Mouse (Mus musculus) left cerebral cortex, adult 2 months (tissue): Measurements from ENCODE around the gene Tbc1d22a. TPM values are rescaled to one million over a fixed set of nuclear protein-coding genes. Genes with fewer than 3 reads are reported as not detected.

Source experiments
- DNase-seq, 2 experiments: peaks; one replicate each; pipeline ENCODE4 v3.0.0; 2021 to 2022; ENCODE audit warnings: low spot score in 2 of 2, mixed read lengths in 1 of 2; ENCODE audit errors: extremely low spot score in 1 of 2
- H3K27ac ChIP-seq: fragments of 200-600 bp; 2 replicates; pipeline ENCODE4 v1.8.1; 2022
- H3K4me3 ChIP-seq: fragments of 200-600 bp; 2 replicates; pipeline ENCODE4 v1.8.1; 2022
- CTCF ChIP-seq: fragments of 200-600 bp; IDR thresholded peaks from 2 replicates; pipeline ENCODE4 v1.8.1; 2022; ENCODE audit warnings: antibody characterized with exemption, mild to moderate bottlenecking, moderate library complexity
- intact Hi-C: fragments of 180-260 bp; cut with DNase I; formaldehyde crosslinking; loops from one replicate; pipeline ENCODE4 v1.15.1; 2025
- long read RNA-seq, 2 experiments: library from polyadenylated mRNA; stranded (forward); transcript quantifications; one replicate each; pipeline ENCODE4 v2.0.0; 2021; ENCODE audit warnings: borderline mapping rate in 2 of 2
- total RNA-seq, 2 experiments: library from RNA; stranded (reverse); gene quantifications; 2 replicates each; pipeline ENCODE4 v1.2.3; 2021

Tbc1d22a gene
- total RNA-seq = 10 to 100 TPM; 32.8 to 34.3 TPM
- long read RNA-seq, experiment 1, transcript Tbc1d22a-201 (13 exons, 3,229 nt) = major isoform, 42 of 55 reads
- long read RNA-seq, experiment 1, partial matches to known transcripts = 3 of 55 reads
- long read RNA-seq, experiment 1, other reads (novel, unspliced or antisense) = 10 of 55 reads
- long read RNA-seq, experiment 2, transcript Tbc1d22a-201 (13 exons, 3,229 nt) = major isoform, 69 of 83 reads
- long read RNA-seq, experiment 2, partial matches to known transcripts = 5 of 83 reads
- long read RNA-seq, experiment 2, other reads (novel, unspliced or antisense) = 9 of 83 reads

DNA sequence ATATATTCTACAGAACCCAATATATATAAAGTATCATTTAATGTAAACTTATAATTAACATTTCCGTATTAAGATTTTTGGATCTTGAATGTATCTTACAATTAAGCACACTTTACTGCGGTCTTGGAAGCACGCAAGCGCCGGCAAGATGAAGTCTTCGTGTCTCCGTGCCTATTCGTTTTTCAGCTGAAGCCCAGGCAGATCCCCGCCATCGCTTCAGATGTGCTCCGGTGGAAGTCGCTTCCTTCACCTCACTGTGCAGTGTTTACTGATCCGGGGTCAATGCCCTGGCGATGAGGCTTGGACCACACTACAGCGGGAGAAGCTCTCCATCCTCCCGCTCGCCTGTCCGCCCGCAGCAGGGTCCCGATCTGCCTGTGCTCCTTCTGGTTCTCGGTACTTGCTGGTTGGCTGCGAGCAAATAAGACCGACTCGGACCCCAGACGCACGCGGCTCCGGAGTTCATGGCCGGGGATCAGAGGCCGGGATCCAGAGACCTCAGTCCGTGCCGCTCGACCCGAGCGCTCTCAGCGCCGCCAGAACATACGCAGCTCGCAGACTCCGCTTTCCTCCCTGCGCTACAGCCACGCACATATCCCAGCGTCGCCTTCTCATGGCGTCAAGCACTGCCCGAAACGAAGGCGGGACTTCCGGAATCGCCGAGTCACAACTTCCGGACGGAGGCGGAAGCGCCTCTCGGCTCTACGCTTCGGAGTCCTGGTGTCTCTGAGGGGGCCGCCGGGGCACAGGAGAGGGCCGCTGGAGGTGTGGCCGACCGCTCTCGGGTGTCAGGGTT, at the start of gene Tbc1d22a:
Gene Tbc1d22a (plus strand): TSS at position 707 of the 796 bp plus-strand sequence.
- DNase-seq = peak; percentile 92 to 94
- no peak for TF ChIP-seq CTCF

DNA sequence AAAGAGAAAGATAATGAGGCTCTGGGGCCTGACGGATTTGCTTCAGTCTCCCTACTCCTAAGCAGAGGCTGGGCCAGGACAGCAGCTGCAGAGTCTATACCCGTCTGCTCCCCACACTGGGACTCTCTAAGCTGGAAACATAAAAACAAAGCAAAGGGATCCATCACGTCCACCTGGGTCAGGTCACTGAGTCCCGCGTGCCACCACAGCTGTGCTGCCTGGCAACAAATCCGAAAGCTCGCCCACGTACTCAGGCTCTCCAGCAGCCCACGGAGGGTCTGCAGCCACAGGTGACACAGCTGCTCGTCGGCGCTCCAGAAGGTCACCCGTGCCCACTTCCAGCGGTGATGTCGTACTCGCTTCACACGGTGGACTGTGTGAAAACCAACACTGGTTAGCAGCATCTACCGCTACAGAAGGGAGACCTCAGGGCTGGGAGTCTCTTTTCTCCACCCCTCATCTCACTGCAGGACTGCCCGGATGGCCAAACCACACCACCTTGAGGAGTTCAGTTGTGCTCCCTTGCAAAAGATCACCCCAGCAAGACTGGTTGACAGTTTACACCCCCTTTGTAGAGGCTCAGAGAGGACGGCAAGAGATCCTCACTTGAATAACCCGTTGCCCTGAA, 49.4 kb upstream of the Tbc1d22a start:
- no peak overlapping the region for H3K4me3 ChIP-seq
- TF ChIP-seq CTCF = no peak
- H3K27ac ChIP-seq = no peak overlapping the region
- no peak for DNase-seq
- intact Hi-C loops = no loop called here

More for the DNA sequence above, at the start of gene Tbc1d22a:
- intact Hi-C loops = loop anchor here (1.0 to 10.0 kb wide), 2 partner anchors 29 to 159 kb away; partner anchors contain the start of gene Gramd4
- peak within 1 kb of the TSS; percentile 84 for H3K4me3 ChIP-seq
- peak within 1 kb of the TSS; percentile 88 for H3K27ac ChIP-seq

- no peak for TF ChIP-seq CTCF
- intact Hi-C loops = no loop called here
- Histone ChIP-seq H3K27ac (no peak overlapping the region), H3K4me3 (no peak overlapping the region)
- no peak for DNase-seq
Measured at GRCm38 (mm10) chr15:86165811-86166590, 48.3 kb upstream of the Tbc1d22a start.

- Histone ChIP-seq H3K27ac (peak overlapping the region; percentile 61), H3K4me3 (no peak overlapping the region)
- no peak for DNase-seq
- TF ChIP-seq CTCF = no peak
- intact Hi-C loops = no loop called here
Measured at GRCm38 (mm10) chr15:86167032-86167655, 47.1 kb upstream of the Tbc1d22a start.

DNA sequence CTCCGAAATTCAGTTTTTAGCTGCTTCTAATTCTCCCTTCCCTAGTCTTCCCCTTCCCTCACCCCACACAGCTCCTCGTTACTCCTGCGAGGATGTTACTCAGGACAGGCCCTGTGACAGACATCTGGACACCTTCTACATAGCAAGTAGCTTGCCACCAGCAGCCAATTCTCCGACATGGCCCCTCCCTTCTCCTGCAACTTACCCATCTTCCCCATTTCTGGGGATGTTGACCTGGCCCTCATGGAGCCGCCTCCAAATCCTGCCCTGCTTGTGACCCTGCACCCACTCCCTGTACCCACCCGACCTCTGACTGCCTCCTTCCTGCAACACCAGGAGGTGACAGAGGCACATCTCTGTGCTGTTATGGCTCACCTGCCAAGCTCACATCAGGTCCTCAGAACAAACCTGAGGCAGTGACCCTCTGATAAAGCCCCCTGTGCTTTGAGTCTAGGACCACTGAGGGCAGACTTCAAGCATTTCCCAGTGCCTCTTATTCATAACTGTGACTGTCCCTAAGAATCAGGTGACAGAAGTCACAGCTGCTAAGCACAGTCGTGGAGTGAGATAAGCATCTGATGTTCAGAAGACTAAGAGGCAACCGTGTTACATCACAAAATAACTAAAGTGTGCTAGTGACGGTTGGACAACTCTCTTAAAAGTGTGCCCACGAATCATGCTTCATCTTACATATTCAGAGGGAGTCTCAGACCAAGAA, 46.3 kb upstream of the Tbc1d22a start:
- intact Hi-C loops = no loop called here
- H3K4me3 ChIP-seq = no peak overlapping the region
- peak overlapping the region; percentile 61 for H3K27ac ChIP-seq
- no peak for DNase-seq
- no peak for TF ChIP-seq CTCF

DNA sequence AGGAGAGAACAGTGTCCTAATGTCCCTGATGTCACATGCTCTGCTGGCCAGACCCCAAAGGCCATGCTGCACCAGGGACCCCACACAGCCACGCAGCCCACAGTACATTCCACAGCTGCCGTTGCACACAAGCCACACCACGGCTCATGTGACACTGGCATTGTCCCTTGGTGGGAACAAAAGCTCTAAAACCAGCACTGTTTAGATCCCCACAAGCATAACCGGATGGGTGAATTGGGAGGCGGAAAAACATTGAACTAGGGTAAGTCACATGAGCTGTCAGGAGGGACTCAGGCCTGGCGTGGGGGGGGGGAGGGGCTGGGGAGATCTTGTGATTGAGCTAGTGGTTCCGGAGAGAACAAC, 45.8 kb upstream of the Tbc1d22a start:
- DNase-seq = peak in 1 of 2 experiments; percentile 29
- H3K27ac ChIP-seq = peak overlapping the region; percentile 61
- intact Hi-C loops = no loop called here
- no peak for TF ChIP-seq CTCF
- H3K4me3 ChIP-seq = no peak overlapping the region

- H3K27ac ChIP-seq = peak overlapping the region; percentile 77
- DNase-seq = no peak
- no peak for TF ChIP-seq CTCF
- intact Hi-C loops = no loop called here
- H3K4me3 ChIP-seq = no peak overlapping the region
Measured at GRCm38 (mm10) chr15:86168941-86169816, 45.1 kb upstream of the Tbc1d22a start.

DNA sequence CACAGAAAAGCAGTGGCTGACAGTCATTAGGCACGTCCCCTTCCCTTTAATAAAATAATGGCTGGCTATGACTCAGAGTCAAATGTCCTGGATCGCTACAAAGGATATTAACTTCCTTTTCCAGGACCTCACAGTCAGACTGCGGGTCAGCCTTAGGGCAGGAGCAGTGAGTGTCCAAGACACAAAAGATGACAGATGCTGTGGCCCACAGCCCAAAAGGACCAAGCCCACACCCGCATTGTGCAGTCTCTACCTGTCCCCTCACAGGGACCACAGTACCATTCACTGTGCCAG, 44.5 kb upstream of the Tbc1d22a start:
- Histone ChIP-seq H3K4me3 (no peak overlapping the region), H3K27ac (peak overlapping the region; percentile 77)
- intact Hi-C loops = no loop called here
- DNase-seq = no peak
- no peak for TF ChIP-seq CTCF

DNA sequence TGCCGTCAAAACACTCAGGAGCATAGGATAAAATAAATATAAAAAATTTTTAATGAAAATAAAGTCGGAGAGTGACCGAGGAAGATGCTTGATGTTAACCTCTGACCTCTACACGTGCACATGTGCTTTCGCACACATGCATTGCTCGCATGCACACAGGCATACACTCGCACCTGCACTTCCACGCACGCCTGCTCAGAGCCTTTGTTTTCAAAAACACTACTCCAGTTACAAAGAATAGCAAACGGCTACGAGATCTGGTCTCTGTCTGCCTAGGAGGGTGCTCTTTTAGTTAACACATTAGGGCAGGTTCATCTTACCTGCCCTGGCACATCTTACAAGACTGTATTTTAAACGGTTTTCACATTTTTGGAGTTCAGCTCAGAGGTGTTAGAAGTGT, 42.9 kb upstream of the Tbc1d22a start:
- H3K4me3 ChIP-seq = no peak overlapping the region
- H3K27ac ChIP-seq = no peak overlapping the region
- no peak for DNase-seq
- intact Hi-C loops = no loop called here
- no peak for TF ChIP-seq CTCF

DNA sequence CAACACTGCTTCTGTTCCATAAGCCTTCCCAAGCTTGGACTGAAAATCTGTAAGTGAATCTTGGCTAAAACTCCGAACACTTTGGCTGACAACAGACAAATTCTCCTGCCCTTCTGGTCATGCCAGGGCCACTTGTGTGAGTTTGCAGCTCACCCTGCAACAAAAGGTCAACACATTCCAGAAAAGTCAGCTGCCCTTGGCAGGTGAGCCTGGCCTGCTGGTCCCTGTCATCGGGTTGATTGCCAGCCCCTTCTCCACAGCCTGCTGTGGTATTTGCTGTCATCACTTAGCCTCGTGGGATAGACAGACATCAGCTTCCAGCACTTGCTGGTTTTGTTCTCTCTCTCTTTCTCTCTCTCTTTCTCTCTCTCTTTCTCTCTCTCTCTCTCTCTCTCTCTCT, 42.1 kb upstream of the Tbc1d22a start:
- H3K27ac ChIP-seq = no peak overlapping the region
- no peak for TF ChIP-seq CTCF
- intact Hi-C loops = no loop called here
- H3K4me3 ChIP-seq = no peak overlapping the region
- no peak for DNase-seq
